Mouse (Mus musculus) layer of hippocampus, adult 18-20 months (tissue): ENCODE data around the gene Carhsp1. TPM values are rescaled to one million over a fixed set of nuclear protein-coding genes. Genes with fewer than 3 reads are reported as not detected.

Experiments
- DNase-seq, 2 experiments: peaks; one replicate each; pipeline ENCODE4 v3.0.0; 2022; ENCODE audit warnings: low spot score in 2 of 2
- total RNA-seq, 2 experiments: library from RNA; stranded (reverse); gene quantifications; 2 replicates each; pipeline ENCODE4 v1.2.3; 2021

The Carhsp1 gene
- total RNA-seq, 2 experiments from 2014 or later = 27.3 to 28.4 TPM

DNA sequence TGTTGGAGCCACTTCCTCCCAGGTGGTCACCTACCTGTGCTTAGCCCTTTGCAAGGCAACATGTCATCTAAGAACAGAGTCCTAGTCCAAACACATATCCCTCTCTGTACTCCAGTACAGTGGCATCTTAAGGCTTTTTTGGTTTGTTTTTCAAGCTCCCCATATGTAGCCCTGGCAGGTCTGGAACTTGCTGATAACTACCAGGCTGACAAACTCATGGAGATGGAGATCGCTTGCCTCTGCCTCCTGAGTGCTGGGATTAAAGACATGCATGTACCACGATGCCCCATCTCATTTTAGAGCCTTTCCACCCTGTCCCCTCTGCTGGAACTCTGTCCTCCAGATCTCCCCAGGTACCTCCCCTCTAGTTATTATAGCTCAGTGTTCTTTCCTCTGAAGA is 4.3 kb upstream of the Carhsp1 start:
- DNase-seq = no peak

DNA sequence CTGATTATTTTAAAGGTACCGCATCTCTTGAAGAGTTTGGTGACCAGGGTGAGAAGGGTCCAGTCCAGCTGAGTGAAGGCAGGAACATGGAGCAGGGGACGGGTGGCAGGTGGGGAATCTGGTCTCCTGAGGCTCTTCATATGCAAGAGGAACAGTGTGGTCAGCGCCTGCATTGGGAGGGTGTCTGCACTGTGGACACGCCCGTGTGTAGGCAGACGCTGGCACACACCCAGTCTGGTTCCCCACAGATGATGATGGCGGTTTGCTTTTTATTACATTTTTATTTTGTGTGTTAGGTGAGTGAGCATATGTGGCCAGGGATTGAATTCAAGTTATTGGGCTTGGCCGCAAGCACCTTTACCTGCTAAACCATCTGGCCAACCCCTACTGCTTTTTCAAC is 3.6 kb upstream of the Carhsp1 start:
- no peak for DNase-seq

DNA sequence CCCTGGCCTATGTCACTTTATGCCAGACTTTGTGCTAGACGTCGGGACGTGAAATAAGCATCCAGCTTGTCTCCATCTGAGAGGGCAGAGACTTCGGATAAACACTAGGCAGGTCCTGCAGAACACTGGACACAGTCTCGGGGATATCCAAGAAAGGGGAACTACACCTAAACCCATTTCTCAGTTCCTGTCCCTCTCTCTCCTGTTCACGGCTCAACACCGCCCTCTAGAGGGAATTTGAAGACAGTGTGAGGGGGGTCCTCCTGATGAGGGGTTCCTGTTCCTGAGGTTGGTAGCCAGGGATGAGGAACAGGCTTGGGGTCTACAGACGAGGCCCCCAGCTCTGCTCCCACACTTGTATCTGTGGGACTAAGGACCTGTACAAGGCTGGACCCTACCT is 2.2 kb upstream of the Carhsp1 start:
- peak in 1 of 2 experiments; percentile 34 for DNase-seq

DNA sequence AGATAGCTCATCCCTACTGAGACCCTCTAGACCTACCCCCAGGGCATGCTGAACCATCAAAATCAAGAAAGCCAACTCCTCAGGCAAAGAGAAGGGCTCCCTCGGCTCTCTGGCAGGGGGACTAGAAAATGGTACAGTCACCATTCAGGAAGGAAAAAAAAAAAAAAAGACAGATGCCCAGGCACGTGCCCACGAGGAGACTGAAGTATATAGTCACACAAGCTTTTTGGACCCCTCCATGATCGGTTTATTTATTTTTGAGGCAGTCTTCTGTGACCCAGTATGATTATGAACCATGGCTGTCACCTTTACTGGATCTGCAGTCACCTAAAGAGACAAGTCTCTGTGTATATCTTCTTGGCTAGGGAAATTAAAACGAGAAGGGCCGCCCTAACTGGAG is 1.4 kb upstream of the Carhsp1 start:
- no peak for DNase-seq

DNA sequence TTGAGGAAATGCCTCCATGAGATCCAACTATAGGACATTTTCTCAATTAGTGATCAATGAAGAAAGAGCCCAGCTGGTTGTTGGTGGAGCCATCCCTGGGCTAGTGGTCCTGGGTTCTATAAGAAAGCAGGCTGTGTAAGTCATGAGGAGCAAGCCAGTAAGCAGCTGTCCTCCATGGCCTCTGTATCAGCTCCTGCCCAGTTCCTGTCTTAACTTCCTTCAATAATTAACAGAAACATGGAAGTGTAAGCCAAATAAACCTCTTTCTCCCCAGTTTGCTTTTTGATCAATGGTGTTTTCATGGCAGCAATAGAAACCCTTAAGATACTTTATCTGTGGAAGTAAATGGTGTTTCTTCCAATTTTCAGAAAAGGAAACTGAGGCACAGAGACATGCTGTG is 856 bp upstream of the Carhsp1 start:
- no peak for DNase-seq

DNA sequence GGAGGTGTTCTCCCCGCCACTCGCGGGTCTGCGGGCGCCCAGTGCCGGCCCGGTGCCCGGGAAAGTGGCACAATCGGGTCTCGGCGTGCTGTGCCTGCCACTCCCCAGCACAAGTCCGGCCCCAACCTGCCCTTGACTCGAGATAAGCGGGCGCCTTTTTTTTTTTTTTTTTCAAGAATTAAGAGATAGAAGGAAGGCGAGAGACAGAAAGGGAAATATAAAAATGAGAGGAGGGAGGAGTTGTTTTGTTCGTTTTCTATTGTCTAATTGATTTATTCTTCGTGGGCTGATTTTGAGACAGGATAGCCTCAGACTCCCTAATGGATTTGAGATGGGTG is 364 bp upstream of the Carhsp1 start:
- no peak for DNase-seq

DNA sequence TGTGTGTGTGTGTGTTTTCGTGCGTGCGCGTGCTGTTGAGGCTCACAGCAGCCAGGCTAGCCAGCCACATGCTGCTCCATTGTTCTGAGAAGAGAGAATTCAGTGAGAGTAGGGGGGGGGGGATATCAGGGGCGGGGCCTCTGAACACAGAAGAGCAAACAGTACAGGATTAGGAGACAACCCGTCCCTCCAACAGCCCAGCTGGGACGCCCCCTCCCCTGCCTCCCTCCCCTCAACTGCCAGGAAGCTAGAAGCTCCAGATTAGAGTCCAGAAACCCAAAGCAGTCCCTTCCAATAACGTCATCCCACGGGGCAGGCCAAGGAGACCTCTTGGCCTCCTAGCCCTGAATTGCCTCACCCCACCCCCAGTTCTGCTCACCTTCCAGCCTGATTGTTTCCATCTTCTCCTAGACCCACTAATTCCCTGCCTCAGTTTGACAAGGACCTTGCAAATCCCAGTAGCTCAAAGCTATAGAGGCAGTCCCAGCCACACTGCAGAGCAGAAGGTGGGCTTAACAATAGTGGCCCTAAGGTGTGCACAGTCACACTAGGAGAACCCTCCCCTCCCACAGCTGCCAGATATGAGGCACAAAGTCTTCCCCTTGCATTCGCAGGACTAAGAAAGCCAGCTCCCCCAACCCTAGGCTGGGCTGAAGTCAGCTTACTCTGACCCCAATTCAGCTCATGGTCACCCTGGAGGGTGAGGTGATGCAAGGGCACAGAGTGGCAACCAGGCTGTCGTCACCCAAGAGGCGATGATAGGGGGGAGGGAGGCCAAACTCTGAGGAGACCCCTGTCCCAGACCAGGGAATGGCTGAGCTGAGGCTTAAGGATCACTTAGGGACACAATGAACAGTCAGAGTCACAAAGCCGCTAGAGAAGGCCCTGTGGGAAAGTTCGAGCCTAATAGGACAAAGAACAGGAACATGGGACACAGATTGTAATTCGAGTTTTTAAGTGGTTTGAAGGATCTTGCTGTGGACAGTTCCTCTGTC is 1.6 kb downstream of the Carhsp1 start:
- DNase-seq = no peak

DNA sequence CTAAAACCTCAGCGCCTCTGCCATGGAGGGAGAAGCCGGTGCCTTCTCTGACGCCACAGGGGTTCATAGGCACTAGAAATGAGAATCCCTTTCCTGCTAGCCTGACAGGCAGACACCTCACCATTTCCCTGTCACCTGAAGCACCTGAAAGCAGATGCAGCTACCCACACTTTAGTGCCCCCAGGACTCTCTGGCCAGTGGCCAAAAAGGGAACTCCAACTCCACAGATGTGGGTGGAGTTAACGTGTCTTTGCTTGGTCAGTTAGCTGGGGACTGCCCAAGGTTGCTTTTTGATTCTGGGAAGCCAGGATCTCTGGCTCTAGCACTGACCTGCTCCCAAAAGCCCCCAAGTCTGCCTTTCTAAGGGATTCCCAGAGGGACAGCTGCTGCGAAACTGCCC is 2.5 kb downstream of the Carhsp1 start:
- DNase-seq = no peak

DNA sequence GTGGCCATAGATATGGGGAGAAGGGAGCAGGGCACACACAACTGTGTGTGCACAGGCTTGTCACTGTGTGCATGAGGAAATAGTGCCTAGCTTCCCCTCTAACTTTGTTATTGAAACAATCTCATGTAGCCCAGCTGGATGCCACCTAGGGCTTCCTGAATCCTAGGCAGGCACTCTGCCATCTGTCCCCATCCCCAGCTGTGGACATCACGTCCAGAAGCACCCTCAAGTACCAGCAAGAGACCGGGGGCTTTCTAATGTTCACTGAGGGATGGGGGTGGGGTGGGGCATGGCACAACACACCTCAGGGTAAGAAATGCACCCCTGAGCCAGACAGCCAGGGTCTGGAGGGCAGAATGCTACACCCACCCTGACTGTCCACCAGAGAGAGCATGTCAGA is 3.6 kb downstream of the Carhsp1 start:
- DNase-seq = no peak

DNA sequence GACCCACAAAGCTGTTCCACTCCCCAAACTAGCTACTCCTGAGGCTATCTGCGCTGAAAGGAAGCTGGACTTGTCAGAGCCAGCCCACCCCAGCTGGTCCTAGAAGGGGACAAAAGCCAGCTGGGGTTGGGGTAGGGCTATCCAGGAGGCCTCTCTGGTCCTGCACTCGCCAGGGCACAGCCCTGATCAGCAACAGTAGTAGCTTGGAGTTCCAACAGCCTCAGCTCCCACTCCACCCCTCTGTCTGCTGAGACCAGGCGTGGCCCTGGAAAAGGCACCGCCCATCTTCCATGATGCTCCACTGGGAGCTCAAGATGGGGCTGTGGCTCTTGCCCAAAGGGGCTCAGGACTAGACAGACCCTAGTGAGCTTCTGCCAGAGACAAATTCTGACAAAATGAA is 4.1 kb downstream of the Carhsp1 start:
- no peak for DNase-seq

DNA sequence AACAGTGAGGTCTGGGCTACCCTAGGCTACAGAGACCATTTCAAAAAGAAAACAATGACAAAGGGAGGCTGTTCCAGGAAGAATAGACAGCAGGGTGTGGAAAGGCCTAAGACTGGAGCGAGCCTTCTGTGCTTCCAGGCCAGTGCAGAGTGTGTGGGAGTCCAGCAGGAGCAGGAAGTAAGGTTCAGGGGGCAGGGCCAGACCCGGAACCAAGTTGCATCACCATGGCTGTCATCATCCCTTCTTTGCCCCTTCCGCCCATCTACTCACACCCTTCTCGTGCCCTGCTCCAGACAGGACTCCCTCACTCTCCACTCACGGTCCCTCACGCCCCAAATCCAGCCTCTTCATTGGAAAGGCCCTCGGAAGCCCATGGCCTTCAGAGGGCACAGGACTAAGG is 4.7 kb downstream of the Carhsp1 start:
- no peak for DNase-seq

DNA sequence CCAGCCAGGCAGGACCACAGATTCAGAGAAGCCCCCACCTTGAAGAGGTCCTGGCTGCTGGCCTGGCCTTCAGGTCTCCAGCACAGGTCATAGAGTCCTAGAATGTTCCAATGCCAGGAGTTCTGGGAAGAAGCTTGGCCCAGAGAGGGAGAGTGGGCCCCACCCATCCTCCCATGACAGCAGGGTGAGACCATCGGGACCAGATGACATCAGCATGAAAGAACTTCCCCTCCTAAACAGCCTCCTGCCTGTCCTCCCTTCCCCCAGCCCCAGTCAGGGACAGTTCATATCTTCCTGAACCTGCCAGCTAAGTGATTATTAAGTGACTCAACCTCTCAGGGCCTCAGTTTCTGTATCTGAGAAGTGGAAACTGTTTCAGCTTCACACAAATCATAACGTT is 5.5 kb downstream of the Carhsp1 start:
- DNase-seq = no peak

DNA sequence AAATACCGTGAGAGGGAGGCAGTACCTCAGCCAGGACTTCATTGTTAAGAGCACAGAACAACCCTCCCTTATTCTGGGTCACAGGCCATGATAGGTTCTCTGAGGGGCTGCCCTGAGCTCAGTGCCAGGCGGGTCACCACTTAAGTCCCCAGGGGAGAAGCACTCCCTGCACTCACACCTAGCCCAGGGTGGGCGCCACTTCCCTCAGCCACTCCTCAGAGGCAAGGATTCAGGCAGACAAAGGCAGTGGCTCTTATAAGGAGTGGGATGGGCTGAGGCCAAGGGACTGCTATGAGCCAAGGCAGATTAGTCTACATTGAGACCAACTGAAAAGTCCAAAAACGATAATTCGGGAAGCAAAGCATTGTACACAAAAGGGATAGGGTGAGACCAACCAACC is 6.6 kb downstream of the Carhsp1 start:
- no peak for DNase-seq

DNA sequence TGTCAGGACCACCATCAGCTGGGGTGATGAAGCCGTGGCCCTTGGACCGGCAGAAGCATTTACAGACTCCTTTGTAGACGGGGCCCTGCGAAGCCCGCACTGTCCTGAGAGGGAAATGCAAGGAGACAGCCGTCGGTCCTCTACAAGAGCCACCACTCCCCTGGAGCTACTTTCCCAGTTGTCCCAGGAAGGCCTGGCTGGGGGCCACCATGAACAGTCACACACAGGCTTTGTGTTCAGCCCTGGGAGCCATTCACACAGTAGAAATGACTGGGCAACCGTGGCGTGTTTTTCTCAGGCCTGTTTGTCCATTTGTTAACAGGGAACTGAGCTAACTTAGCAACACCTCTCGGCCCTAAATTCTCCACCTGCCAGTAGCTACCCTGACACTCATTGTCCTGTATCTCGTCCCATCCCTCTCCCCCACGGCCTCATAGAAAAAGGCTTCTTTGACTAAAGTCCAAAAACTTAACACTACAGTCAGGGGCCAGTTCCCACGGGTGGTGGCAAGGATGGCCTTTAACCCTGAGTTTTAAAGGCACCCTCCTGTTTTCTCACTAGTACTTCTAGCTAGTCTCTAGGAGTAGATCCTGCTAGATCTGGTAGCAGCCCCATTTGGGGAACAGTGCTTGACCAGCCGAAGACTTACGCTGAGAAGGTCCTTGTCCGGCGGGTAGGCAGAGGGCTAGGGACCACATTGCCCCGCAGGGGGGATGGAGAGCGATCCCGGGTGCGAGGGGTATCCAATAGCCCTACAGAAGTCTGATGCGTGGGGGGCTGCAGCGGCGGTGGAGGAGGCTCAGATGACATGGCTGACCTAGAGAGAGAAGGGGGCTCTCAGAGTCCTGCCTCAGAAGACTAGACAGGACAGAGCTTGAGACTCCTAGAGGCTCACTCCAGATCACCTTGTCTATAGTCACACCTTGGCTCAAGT is 8.1 kb downstream of the Carhsp1 start:
- DNase-seq = peak in 1 of 2 experiments; percentile 33

DNA sequence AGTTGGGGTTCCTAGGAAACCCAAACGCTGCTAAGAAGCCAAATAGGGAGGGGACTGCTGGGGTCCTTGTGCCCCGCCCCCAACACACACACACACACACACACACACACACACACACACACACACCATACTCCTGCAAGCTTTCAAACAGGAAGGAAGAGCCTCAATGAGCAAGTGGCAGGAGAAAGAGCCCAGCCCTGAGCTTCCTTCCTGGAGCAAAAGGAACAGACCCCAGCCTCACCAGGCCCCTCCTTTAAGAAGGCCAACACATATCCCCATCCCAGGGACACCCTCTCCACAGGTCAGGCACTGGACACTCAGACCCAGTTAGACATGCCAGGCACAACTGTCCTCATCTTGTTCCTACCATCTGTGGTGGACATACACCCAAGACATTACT is 8.9 kb downstream of the Carhsp1 start:
- no peak for DNase-seq

DNA sequence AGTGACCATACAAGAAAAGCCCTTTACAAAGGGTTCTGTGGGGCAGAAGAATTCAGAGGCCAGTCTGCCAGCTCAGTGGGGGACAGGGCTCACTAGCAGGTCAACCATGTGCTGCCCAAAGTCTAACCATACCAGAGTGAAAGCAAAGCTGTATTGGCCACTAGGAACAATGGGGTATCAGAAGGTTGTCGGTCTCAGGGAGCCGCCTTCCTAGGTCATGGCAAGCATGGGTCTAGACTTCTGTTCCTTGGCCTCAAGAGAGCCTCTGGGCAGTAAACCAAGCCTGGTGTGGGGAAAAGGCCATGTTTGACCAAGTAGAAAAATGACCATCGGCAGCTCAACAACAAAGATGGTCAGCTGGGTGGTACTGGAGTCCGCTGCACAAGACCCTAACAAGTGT is 13.2 kb downstream of the Carhsp1 start:
- no peak for DNase-seq

DNA sequence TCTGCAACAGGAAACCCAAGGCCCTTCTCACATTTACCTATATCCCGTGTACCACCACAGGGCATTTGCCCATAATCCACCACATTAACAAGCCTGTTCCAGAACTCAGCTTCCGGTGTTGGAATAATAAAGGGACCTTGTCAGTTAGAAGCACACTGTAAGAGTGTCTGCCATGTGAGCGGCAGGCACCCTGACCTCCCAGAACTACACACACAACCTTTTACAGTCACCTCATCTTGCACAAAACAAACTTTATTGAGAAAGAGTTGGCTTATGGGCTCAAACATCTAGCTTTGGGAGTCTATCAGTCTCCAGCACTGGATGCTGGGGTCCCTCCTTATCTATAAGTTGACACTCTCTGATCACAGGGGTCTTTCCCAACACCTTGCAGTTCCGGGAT is 13.6 kb downstream of the Carhsp1 start:
- DNase-seq = no peak

DNA sequence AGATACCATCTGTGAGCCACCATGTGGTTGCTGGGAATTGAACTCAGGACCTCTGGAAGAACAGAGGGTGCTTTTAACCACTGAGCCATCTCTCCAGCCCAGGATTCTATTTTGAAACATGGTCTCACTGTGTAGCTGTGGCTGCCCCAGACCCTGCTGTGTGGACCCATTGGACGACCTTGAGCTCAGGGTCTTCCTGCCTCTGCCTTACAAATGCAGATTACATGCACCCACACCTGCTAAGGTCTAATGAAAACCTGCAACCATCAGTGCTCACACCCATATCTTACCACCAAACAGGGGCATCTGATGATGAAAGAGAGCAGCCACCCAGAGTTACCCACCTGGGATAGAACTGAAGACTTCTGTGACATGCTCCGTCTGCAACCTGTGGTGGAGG is 15.7 kb downstream of the Carhsp1 start:
- DNase-seq = no peak

DNA sequence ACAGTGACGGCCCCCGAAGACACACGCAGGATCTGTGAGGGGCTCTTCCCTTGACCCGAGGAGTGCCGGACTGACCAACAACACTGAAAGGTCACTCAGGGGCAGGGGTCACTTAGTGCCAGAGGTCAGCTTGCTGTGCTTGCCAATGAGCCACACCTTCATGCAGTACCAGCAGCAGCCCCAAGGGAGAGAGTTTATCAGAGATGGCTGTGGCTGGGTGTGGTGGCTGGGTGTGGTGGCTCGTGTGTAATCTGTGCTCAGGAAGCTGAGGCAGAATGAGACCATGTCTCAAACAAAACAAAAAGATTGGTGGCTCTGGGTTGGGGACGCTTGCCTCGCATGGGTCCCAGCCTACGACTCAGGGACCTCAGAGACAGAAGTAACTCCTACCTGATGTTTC is 16.4 kb downstream of the Carhsp1 start:
- no peak for DNase-seq

DNA sequence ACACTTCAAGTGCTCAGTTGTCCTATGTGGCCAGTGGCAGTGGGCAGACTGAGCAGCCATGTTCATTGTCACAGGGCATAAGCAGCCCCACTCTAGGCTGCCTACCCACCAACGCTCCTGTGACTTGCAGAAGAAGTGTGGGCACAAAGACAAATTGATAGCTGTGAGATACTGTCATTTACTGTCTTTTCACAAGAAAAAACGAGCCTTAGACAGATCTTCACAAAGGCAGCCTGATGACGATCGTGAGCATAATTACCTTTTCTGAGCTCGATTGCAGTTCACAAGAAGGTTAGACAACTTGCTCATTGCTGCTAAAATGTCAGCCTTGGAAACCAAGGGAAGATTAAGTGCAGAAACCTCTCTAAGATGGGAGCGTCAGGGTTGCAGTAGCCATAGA is 16.8 kb downstream of the Carhsp1 start:
- DNase-seq = no peak

DNA sequence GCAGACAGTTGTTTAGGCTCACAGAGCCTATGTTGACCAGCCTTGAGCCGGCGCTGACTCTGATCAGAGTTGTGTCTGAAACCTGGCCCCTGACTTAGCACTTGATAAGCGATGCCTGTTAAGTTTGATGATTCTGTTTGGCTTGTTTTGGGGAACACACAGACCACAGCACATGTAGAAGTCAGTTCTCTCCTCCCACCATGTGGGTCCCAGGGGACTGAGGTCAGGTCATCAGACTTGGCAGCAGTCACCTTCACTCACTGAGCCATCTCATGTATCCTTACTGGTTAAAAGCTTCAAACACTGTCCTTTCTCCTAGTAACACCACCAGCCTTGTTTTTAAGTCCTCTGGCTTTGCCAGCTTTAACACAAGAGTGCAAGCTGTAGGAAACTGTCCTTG is 21.9 kb downstream of the Carhsp1 start:
- no peak for DNase-seq

DNA sequence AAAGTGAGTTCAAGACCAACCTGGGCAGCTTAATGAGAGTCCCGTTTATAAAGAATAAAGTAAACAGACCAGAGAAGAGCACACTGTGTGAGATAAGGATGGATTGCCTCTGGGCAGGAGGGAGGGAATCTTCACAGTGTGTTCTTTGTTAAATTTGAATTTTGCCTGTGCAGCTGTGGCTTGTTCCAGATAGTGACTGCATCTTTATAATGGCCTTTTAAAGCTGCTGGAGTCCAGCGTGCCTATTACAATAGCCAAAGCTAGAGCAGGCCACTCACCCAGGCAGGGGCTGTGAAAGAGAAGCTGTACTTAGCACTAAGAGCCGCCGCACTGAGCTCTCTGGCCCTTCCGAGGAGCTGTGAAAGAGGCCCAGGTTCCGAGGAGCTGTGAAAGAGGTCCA is 26.4 kb downstream of the Carhsp1 start:
- DNase-seq = peak in 1 of 2 experiments; percentile 25
